Mouse (Mus musculus) megakaryocyte-erythroid progenitor cell, adult 5-6 weeks (primary cell): Measurements from ENCODE around the gene Cnfn. TPM values are rescaled to one million over a fixed set of nuclear protein-coding genes. Genes with fewer than 3 reads are reported as not detected.

Experiments
- total RNA-seq, 2 experiments: library from RNA; stranded (forward) in 1 of 2; stranded (reverse) in 1 of 2; fragments of 200-1000, 215-1000 nt in 1 of 2; fragments of >200 nt in 1 of 2; fragmentation: Nextera tagmentation in 1 of 2; gene quantifications; 2 replicates each; pipeline ENCODE4 v1.2.3; 2014 to 2017

Cnfn gene
- total RNA-seq, 2 experiments from 2014 or later, result not detected

Other genes with a start within 250 kb of the Cnfn start
- 0.40 and 0.57 TPM in 2 replicates for gene Pou2f2, start 190.0 kb downstream of the Cnfn start, total RNA-seq (2014; fragmentation: Nextera tagmentation)
- gene Pou2f2, start 190.0 kb downstream of the Cnfn start, total RNA-seq (2017), result 0.91 TPM in 1 of 2 replicates, not detected in the other
- gene Dedd2, start 149.1 kb downstream of the Cnfn start, total RNA-seq (2014; fragmentation: Nextera tagmentation), result 16.0 and 24.9 TPM in 2 replicates
- 13.5 and 15.2 TPM in 2 replicates for gene Dedd2, start 149.1 kb downstream of the Cnfn start, total RNA-seq (2017)
- 18.8 and 20.3 TPM in 2 replicates for gene Zfp526, start 148.3 kb downstream of the Cnfn start, total RNA-seq (2014; fragmentation: Nextera tagmentation)
- 10.1 and 12.5 TPM in 2 replicates for gene Zfp526, start 148.3 kb downstream of the Cnfn start, total RNA-seq (2017)
- gene Gsk3a, start 131.9 kb downstream of the Cnfn start, total RNA-seq (2014; fragmentation: Nextera tagmentation), result 97.9 and 123 TPM in 2 replicates
- 49.1 and 74.7 TPM in 2 replicates for gene Gsk3a, start 131.9 kb downstream of the Cnfn start, total RNA-seq (2017)
- 8.7 and 18.9 TPM in 2 replicates for gene Erf, start 119.0 kb downstream of the Cnfn start, total RNA-seq (2014; fragmentation: Nextera tagmentation)
- 6.2 and 8.6 TPM in 2 replicates for gene Erf, start 119.0 kb downstream of the Cnfn start, total RNA-seq (2017)
- 125 and 134 TPM in 2 replicates for gene Cic, start 102.0 kb downstream of the Cnfn start, total RNA-seq (2014; fragmentation: Nextera tagmentation)
- 20.5 and 40.0 TPM in 2 replicates for gene Cic, start 102.0 kb downstream of the Cnfn start, total RNA-seq (2017)
- 22.0 and 23.2 TPM in 2 replicates for gene Pafah1b3, start 71.7 kb downstream of the Cnfn start, total RNA-seq (2014; fragmentation: Nextera tagmentation)
- 12.8 and 26.3 TPM in 2 replicates for gene Pafah1b3, start 71.7 kb downstream of the Cnfn start, total RNA-seq (2017)
- not detected in 2 replicates for gene Prr19, start 68.3 kb downstream of the Cnfn start, total RNA-seq (2014; fragmentation: Nextera tagmentation)
- not detected in 2 replicates for gene Prr19, start 68.3 kb downstream of the Cnfn start, total RNA-seq (2017)
- not detected in 2 replicates for gene Tmem145, start 63.6 kb downstream of the Cnfn start, total RNA-seq (2014; fragmentation: Nextera tagmentation)
- gene Tmem145, start 63.6 kb downstream of the Cnfn start, total RNA-seq (2017), result not detected in 2 replicates
- gene Megf8, start 52.6 kb downstream of the Cnfn start, total RNA-seq (2014; fragmentation: Nextera tagmentation), result 2.5 and 2.6 TPM in 2 replicates
- 2.4 and 2.7 TPM in 2 replicates for gene Megf8, start 52.6 kb downstream of the Cnfn start, total RNA-seq (2017)
- gene Lipe, start 29.0 kb upstream of the Cnfn start, total RNA-seq (2014; fragmentation: Nextera tagmentation), result 7.1 and 12.6 TPM in 2 replicates
- gene Lipe, start 29.0 kb upstream of the Cnfn start, total RNA-seq (2017), result 4.5 and 6.4 TPM in 2 replicates
- gene Cxcl17, start 43.2 kb upstream of the Cnfn start, total RNA-seq (2014; fragmentation: Nextera tagmentation), result not detected in 2 replicates
- not detected in 2 replicates for gene Cxcl17, start 43.2 kb upstream of the Cnfn start, total RNA-seq (2017)
- gene Ceacam1, start 107.9 kb upstream of the Cnfn start, total RNA-seq (2014; fragmentation: Nextera tagmentation), result 6.6 and 6.8 TPM in 2 replicates
- gene Ceacam1, start 107.9 kb upstream of the Cnfn start, total RNA-seq (2017), result 1.3 and 6.4 TPM in 2 replicates
- gene Ceacam2, start 170.1 kb upstream of the Cnfn start, total RNA-seq (2014; fragmentation: Nextera tagmentation), result not detected in 2 replicates
- not detected in 2 replicates for gene Ceacam2, start 170.1 kb upstream of the Cnfn start, total RNA-seq (2017)
- not detected in 2 replicates for gene Erich4, start 246.2 kb upstream of the Cnfn start, total RNA-seq (2014; fragmentation: Nextera tagmentation)
- not detected in 2 replicates for gene Erich4, start 246.2 kb upstream of the Cnfn start, total RNA-seq (2017)
- 22.5 and 24.2 TPM in 2 replicates for gene Dmac2, start 249.7 kb upstream of the Cnfn start, total RNA-seq (2014; fragmentation: Nextera tagmentation)
- 30.4 and 35.9 TPM in 2 replicates for gene Dmac2, start 249.7 kb upstream of the Cnfn start, total RNA-seq (2017)